Mouse (Mus musculus): ENCODE data around the gene Ssbp3.
A peak's percentile ranks its signal among the peaks of the same experiment; 100 is the strongest.

The Ssbp3 gene

GRCm38 (mm10) chr4:106934931-106935582 lies 24.6 kb downstream of the Ssbp3 start:
- no peak for DNase-seq (ENCODE audit: low spot score)

DNA sequence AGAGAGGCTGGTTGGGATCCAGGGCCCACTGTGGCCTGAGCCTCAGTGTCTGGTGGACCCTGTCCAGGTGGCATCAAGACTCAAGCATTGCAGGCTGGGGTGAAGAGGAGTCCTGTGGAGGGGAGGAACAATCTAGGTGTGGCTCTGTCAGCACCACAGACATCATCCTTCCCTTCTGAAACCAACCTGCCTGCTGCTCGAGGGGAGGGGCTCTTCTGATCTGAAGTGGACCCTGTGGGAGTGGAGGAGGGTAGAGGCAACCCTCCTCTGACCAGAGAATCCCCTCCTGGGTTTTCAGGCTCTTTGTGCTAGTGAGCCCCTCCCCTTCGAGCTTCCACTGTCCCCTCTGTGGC lies 25.1 kb downstream of the Ssbp3 start:
- DNase-seq (ENCODE audit: low spot score) = no peak

- DNase-seq (ENCODE audit: low spot score) = no peak
These were observed 25.5 kb downstream of the Ssbp3 start for GRCm38 (mm10) chr4:106936041-106936440.

GRCm38 (mm10) chr4:106936741-106937140 lies 26.2 kb downstream of the Ssbp3 start:
- DNase-seq (ENCODE audit: low spot score) = no peak

DNA sequence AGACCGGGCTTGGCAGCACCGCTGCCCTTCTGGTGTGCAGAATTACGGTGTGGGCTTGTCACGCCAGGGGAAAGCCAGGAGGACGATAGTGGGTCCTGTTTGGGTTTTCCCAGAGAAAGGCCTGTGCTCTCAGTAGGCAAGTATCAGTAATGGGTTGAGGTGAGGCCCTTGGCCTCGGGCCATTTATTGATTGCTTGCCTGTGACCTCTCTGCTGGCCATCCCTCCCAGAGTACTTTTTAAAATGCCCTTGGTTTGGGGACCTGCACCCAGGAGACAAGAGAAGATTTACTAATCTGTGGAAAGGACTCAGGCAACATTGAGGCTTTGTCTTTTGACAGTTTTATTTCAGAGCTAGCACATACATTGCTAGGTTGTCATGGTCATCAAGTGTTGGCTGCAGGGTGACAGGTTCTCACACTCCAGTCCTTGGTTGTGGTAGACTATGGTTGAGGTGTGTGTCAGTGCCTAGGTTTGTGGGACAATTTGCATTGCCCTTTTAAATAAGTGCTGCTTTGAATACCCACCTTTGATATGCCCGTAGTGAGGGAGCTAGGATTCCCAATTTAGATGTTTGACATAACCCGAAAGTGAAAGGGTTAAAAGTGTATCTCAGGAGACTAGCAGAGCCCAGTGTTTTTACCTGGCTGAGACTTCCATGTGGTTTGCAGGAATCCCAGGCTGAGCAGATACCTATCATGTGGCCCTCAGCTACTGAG lies 28.2 kb downstream of the Ssbp3 start:
- DNase-seq (ENCODE audit: low spot score) = no peak

GRCm38 (mm10) chr4:106939223-106939918 lies 28.9 kb downstream of the Ssbp3 start:
- peak; percentile 63 for DNase-seq (ENCODE audit: low spot score)

GRCm38 (mm10) chr4:106939919-106940227 lies 29.4 kb downstream of the Ssbp3 start:
- no peak for DNase-seq (ENCODE audit: low spot score)

- DNase-seq (ENCODE audit: low spot score) = no peak
These were observed 30.4 kb downstream of the Ssbp3 start for GRCm38 (mm10) chr4:106940945-106941344.

DNA sequence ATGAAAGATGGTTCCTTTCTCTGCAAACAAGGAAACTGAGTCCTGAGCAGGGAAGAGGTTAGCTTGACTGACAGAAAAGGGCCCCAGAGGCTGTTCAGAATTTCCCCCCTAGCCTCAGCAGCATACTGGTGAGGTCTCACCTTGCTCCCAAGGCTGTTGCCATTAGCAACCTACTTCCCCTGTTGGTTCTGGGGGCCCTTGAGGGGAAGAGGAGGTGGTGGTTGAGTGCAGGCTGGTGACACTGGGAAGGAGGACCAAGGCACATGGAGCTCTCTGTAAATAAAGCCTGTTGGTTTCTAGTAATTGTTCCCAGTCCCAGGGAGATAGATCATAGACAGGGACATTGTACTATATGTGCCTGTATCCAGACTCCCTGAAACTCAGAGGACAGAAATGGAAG lies 31.0 kb downstream of the Ssbp3 start:
- DNase-seq (ENCODE audit: low spot score) = no peak

- no peak for DNase-seq (ENCODE audit: low spot score)
These were observed 32.0 kb downstream of the Ssbp3 start for GRCm38 (mm10) chr4:106942491-106942890.

DNA sequence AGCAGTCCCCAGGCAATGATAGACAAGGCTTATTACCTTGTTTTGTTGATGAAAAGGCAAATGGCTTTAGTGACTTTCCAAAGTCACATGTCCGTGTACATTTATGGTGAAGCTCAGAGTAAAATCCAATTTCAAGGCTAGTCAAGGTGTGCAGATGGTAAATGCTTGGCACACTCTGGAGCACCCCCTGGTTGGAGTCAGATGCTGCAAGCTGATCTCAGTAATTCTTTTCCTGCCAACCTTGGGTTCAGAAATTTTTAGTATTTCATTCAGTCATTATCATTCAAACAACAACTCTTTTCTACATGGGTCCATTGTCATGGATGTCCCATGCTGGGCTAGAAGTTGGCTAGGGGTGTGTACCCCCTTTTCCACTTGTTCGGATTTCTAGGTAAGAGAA lies 33.1 kb downstream of the Ssbp3 start:
- DNase-seq (ENCODE audit: low spot score) = no peak

GRCm38 (mm10) chr4:106944898-106945297 lies 34.4 kb downstream of the Ssbp3 start:
- DNase-seq (ENCODE audit: low spot score) = no peak

DNA sequence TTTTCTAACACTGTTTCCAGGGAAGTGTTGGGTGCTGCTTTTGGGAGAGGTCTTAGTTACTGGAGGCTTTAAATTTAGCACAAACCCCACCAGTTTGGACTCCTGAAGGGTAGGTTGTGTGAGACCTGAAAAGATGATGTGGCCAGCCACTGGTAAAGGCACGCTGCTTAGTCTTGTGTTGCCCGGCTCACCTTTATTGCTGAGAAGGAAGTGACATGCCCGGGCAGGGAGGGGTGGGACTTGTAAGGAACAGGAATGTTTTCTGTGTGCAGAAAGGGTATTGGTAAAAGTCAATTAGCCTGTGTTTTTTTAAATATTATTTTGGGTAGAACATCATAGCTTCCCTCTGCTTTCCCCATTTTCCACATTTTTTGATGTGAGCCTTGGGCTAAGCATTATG lies 37.2 kb downstream of the Ssbp3 start:
- DNase-seq (ENCODE audit: low spot score) = no peak

DNA sequence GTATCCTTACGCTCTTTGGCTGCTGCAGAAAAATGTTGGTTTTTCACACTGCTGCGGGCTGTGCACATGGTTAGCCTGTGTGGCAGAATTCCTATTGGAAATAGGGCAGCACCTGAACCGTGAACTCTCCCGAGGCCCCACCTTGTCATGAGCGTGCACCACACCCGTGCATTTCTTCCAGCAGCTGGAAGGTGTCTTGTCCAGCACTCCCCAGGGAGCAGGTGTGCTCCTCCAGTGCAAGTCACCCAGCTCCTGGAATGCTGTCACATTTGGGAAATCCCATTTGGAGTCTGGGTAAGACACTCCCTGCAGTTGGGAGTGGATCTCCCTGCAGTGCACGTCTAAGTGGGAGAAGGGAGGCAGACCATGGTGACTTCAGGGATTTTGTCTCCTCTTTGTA lies 38.0 kb downstream of the Ssbp3 start:
- DNase-seq (ENCODE audit: low spot score) = no peak

GRCm38 (mm10) chr4:106949200-106949599 lies 38.7 kb downstream of the Ssbp3 start:
- no peak for DNase-seq (ENCODE audit: low spot score)

DNA sequence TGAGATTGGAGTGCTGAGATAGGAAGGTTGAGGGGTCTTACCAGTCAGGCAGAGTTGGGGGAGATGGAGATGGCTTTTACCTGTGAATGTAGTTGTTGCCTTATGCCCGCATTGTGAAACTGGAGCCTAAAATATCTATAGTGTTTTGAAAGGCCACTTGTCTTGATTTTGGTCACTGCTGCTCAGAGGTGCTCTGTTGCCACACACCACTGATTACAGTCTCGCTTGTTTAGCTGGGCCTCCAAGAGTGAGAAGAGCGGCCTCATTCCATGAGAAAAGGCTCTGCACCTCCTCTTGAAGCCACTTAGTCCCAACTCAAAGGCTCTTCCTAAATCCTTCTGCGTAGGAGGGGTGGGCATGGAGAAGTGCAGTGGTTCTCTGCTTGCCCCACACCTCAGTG lies 40.3 kb downstream of the Ssbp3 start:
- no peak for DNase-seq (ENCODE audit: low spot score)

- no peak for DNase-seq (ENCODE audit: low spot score)
These were observed 41.0 kb downstream of the Ssbp3 start for GRCm38 (mm10) chr4:106951455-106951854.

- no peak for DNase-seq (ENCODE audit: low spot score)
These were observed 42.7 kb downstream of the Ssbp3 start for GRCm38 (mm10) chr4:106953221-106953620.

- DNase-seq (ENCODE audit: low spot score) = peak; percentile 36
These were observed 43.3 kb downstream of the Ssbp3 start for GRCm38 (mm10) chr4:106953760-106954159.

- DNase-seq (ENCODE audit: low spot score) = no peak
These were observed 45.5 kb downstream of the Ssbp3 start for GRCm38 (mm10) chr4:106955729-106956712.

GRCm38 (mm10) chr4:106958117-106958516 lies 47.6 kb downstream of the Ssbp3 start:
- DNase-seq (ENCODE audit: low spot score) = no peak

- DNase-seq (ENCODE audit: low spot score) = no peak
These were observed 48.1 kb downstream of the Ssbp3 start for GRCm38 (mm10) chr4:106958561-106958960.
